Mouse (Mus musculus): ENCODE data around the gene 4933430I17Rik.

DNA sequence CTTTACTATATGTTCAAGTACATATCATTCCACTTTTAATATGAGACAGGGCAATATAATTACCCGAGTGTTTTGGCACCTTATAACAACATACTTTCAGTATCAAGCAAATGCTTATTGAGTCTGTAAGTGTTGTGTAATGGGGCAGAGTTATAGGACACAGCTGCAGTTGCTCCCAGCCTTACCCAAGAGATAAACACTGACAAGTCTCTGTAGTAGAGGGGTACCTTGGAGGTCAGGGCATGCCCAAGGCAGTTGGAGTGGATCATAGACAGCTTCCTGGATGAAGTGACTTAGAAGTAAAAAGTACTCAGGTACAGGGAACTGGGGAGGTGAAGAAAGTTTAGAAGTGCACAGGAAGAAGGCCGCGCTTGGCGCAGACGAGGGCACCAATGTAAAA is 38.0 kb upstream of the 4933430I17Rik start:
- TF ChIP-seq CTCF (IDR thresholded peaks at IDR 0.05; ENCODE audit: low read depth, low read length) = no peak
- no peak for TF ChIP-seq GATA2 (IDR thresholded peaks at IDR 0.05; ENCODE audit: borderline replicate concordance, low read depth, low read length)
